Mouse (Mus musculus) CH12.LX (cell line): ENCODE results near the gene Gpx4. TPM values are rescaled to one million over a fixed set of nuclear protein-coding genes. Genes with fewer than 3 reads are reported as not detected.

Experiments
- DNase-seq: peaks from one replicate; pipeline ENCODE4 v3.0.0-alpha.2; 2013; ENCODE audit errors: extremely low read depth
- H3K27ac ChIP-seq: 2 replicates; pipeline ENCODE4 v1.5.1; 2012; ENCODE audit warnings: low read depth, mild to moderate bottlenecking, control low read depth, moderate library complexity; ENCODE audit not compliant: insufficient read depth
- H3K27me3 ChIP-seq: replicated peaks from 2 replicates; pipeline ENCODE3; 2012; ENCODE audit warnings: inconsistent platforms
- H3K36me3 ChIP-seq, 2 experiments: replicated peaks in 1 of 2; 2 replicates each; pipeline versions ENCODE3 to v1.6.1; 2012; ENCODE audit warnings: inconsistent platforms in 1 of 2, low read length in 1 of 2, mild to moderate bottlenecking in 1 of 2, mixed read lengths in 1 of 2, moderate library complexity in 1 of 2; ENCODE audit not compliant: control insufficient read depth in 1 of 2, insufficient read depth in 1 of 2
- H3K4me1 ChIP-seq, 2 experiments: 2 replicates each; pipeline ENCODE4 v1.6.1; 2012; ENCODE audit warnings: inconsistent platforms in 1 of 2, moderate library complexity in 1 of 2; ENCODE audit not compliant: insufficient read depth in 2 of 2, control insufficient read depth in 1 of 2
- H3K4me2 ChIP-seq: 2 replicates; pipeline ENCODE4 v1.6.1; 2012; ENCODE audit warnings: low read depth, mild to moderate bottlenecking, control low read depth; ENCODE audit not compliant: poor library complexity, insufficient read depth, severe bottlenecking
- H3K4me3 ChIP-seq, 3 experiments: fragments of 150-350 bp in 1 of 3; sonication (generic) in 1 of 3; replicated peaks in 1 of 3; 2 replicates each; pipeline versions ENCODE3 to v1.5.1; 2011 to 2012; ENCODE audit warnings: low read depth in 2 of 3, low read length in 2 of 3, mild to moderate bottlenecking in 2 of 3, moderate library complexity in 2 of 3, control low read depth in 1 of 3, improper control_type of control experiment in 1 of 3, inconsistent platforms in 1 of 3, mixed read lengths in 1 of 3; ENCODE audit not compliant: poor library complexity in 1 of 3
- H3K79me2 ChIP-seq: replicated peaks from 2 replicates; pipeline ENCODE4 v1.6.1; 2012; ENCODE audit warnings: mild to moderate bottlenecking, moderate library complexity; ENCODE audit not compliant: control insufficient read depth, poor library complexity, insufficient read depth, severe bottlenecking; ENCODE audit errors: extremely low read depth
- H3K9ac ChIP-seq: 2 replicates; pipeline ENCODE4 v1.6.1; 2012; ENCODE audit warnings: low read depth, mild to moderate bottlenecking, control low read depth, moderate library complexity; ENCODE audit not compliant: insufficient read depth
- H3K9me3 ChIP-seq: replicated peaks from 2 replicates; pipeline ENCODE3; 2012; ENCODE audit warnings: low read length, inconsistent platforms, mixed read lengths
- BHLHE40 ChIP-seq: IDR thresholded peaks from 2 replicates; pipeline ENCODE4 v1.6.1; 2011; ENCODE audit warnings: mild to moderate bottlenecking, low read depth, low read length, improper control_type of control experiment
- CTCF ChIP-seq, 2 experiments: IDR thresholded peaks in 1 of 2; conservative IDR thresholded peaks in 1 of 2; 2 replicates each; pipeline ENCODE4 v1.5.1; 2011 to 2012; ENCODE audit warnings: low read depth in 2 of 2, low read length in 2 of 2, improper control_type of control experiment in 1 of 2, inconsistent platforms in 1 of 2, mild to moderate bottlenecking in 1 of 2, moderate library complexity in 1 of 2
- E2F4 ChIP-seq: IDR thresholded peaks from 2 replicates; pipeline ENCODE4 v1.6.1; 2011; ENCODE audit warnings: low read depth, low read length, improper control_type of control experiment; ENCODE audit not compliant: insufficient replicate concordance
- ELF1 ChIP-seq: IDR thresholded peaks from 2 replicates; pipeline ENCODE4 v1.6.1; 2014; ENCODE audit warnings: low read depth, mild to moderate bottlenecking, inconsistent platforms, low read length, improper control_type of control experiment
- ETS1 ChIP-seq: conservative IDR thresholded peaks from 2 replicates; pipeline ENCODE4 v1.6.1; 2012; ENCODE audit warnings: low read depth, mild to moderate bottlenecking, inconsistent platforms, low read length, improper control_type of control experiment, moderate library complexity
- HCFC1 ChIP-seq: IDR thresholded peaks from 2 replicates; pipeline ENCODE4 v1.6.1; 2012; ENCODE audit warnings: low read depth, mild to moderate bottlenecking, inconsistent platforms, low read length, improper control_type of control experiment
- IRF4 ChIP-seq: IDR thresholded peaks from 2 replicates; pipeline ENCODE4 v1.6.1; 2014; ENCODE audit warnings: low read depth, mild to moderate bottlenecking, inconsistent platforms, low read length, improper control_type of control experiment
- JUN ChIP-seq: IDR thresholded peaks from 2 replicates; pipeline ENCODE4 v1.6.1; 2011; ENCODE audit warnings: low read depth, mild to moderate bottlenecking, low read length, improper control_type of control experiment, moderate library complexity; ENCODE audit not compliant: insufficient read depth
- JUND ChIP-seq: conservative IDR thresholded peaks from 2 replicates; pipeline ENCODE4 v1.6.1; 2011; ENCODE audit warnings: low read depth, low read length, improper control_type of control experiment
- KAT2A ChIP-seq: IDR thresholded peaks from 2 replicates; pipeline ENCODE4 v1.6.1; 2012; ENCODE audit warnings: low read length, improper control_type of control experiment, inconsistent platforms; ENCODE audit not compliant: insufficient replicate concordance
- MAX ChIP-seq: IDR thresholded peaks from 2 replicates; pipeline ENCODE4 v1.6.1; 2011; ENCODE audit warnings: low read length, improper control_type of control experiment
- MAZ ChIP-seq: IDR thresholded peaks from 2 replicates; pipeline ENCODE4 v1.6.1; 2012; ENCODE audit warnings: low read depth, mild to moderate bottlenecking, inconsistent platforms, low read length, improper control_type of control experiment, moderate library complexity
- MYC ChIP-seq: IDR thresholded peaks from 2 replicates; pipeline ENCODE4 v1.6.1; 2011; ENCODE audit warnings: low read depth, mild to moderate bottlenecking, improper control_type of control experiment, low read length
- NELFE ChIP-seq: IDR thresholded peaks from 2 replicates; pipeline ENCODE4 v1.6.1; 2011; ENCODE audit warnings: low read depth, low read length, improper control_type of control experiment
- PAX5 ChIP-seq: IDR thresholded peaks from 2 replicates; pipeline ENCODE4 v1.6.1; 2012; ENCODE audit warnings: low read length, inconsistent platforms, mixed read lengths
- POLR2A ChIP-seq: IDR thresholded peaks from 2 replicates; pipeline ENCODE4 v1.6.1; 2011; ENCODE audit warnings: low read depth, mild to moderate bottlenecking, improper control_type of control experiment, low read length
- POLR2AphosphoS2 ChIP-seq: IDR thresholded peaks from 2 replicates; pipeline ENCODE4 v1.6.1; 2011; ENCODE audit warnings: low read depth, low read length, improper control_type of control experiment
- RAD21 ChIP-seq: IDR thresholded peaks from 2 replicates; pipeline ENCODE4 v1.6.1; 2011; ENCODE audit warnings: low read depth, mild to moderate bottlenecking, low read length, improper control_type of control experiment, moderate library complexity
- RCOR1 ChIP-seq: conservative IDR thresholded peaks from 2 replicates; pipeline ENCODE4 v1.6.1; 2012; ENCODE audit warnings: low read depth, mild to moderate bottlenecking, inconsistent platforms, low read length, improper control_type of control experiment
- SIN3A ChIP-seq: IDR thresholded peaks from 2 replicates; pipeline ENCODE4 v1.6.1; 2012; ENCODE audit warnings: low read length, improper control_type of control experiment, inconsistent platforms
- SMC3 ChIP-seq: IDR thresholded peaks from 2 replicates; pipeline ENCODE4 v1.6.1; 2011; ENCODE audit warnings: low read depth, low read length, improper control_type of control experiment
- TBP ChIP-seq: conservative IDR thresholded peaks from 2 replicates; pipeline ENCODE4 v1.6.1; 2011; ENCODE audit warnings: low read depth, low read length, improper control_type of control experiment
- UBTF ChIP-seq: IDR thresholded peaks from 2 replicates; pipeline ENCODE4 v1.6.1; 2012; ENCODE audit warnings: low read depth, mild to moderate bottlenecking, inconsistent platforms, low read length, improper control_type of control experiment, moderate library complexity
- USF1 ChIP-seq: IDR thresholded peaks from 2 replicates; pipeline ENCODE4 v1.6.1; 2014; ENCODE audit warnings: low read depth, mild to moderate bottlenecking, inconsistent platforms, low read length, improper control_type of control experiment
- ZC3H11A ChIP-seq: IDR thresholded peaks from 2 replicates; pipeline ENCODE4 v1.6.1; 2012; ENCODE audit warnings: low read depth, mild to moderate bottlenecking, inconsistent platforms, low read length, improper control_type of control experiment
- ZNF384 ChIP-seq: IDR thresholded peaks from 2 replicates; pipeline ENCODE4 v1.6.1; 2012; ENCODE audit warnings: low read depth, low read length, improper control_type of control experiment, inconsistent platforms
- dilution Hi-C: fragments of 300-500 bp; cut with MboI; formaldehyde crosslinking; loops from 2 replicates; pipeline ENCODE4 v1.14.3; 2020; ENCODE audit warnings: low sequenced_read_pairs; ENCODE audit not compliant: extremely low pct_unique_long_range_greater_than_20kb, extremely low pct_ligation_motif_present
- in situ Hi-C: fragments of 300-500 bp; cut with MboI; formaldehyde crosslinking; loops from 3 replicates; pipeline ENCODE4 v1.14.3; 2019; ENCODE audit warnings: low sequenced_read_pairs, low pct_ligation_motif_present, low pct_unique_long_range_greater_than_20kb, mixed read lengths
- polyA plus RNA-seq: library from polyadenylated mRNA; unstranded; fragments of >175 nt; gene quantifications from 2 replicates; pipeline ENCODE4 v1.2.1, GENCODE M21; 2012; ENCODE audit warnings: low read depth; ENCODE audit not compliant: insufficient read length
- total RNA-seq, 2 experiments: library from RNA; depleted of rRNA; stranded (reverse); fragments of 300-350 nt in 1 of 2; fragments of >200 nt in 1 of 2; gene quantifications; 2 replicates each; pipeline ENCODE4 v1.2.3; 2012 to 2014

Gene Gpx4
- total and polyA plus RNA-seq, 3 experiments, result 332 to 459 (median 386) TPM

- dilution Hi-C loops (no loop called here), in situ Hi-C loops (no loop called here)
- no peak overlapping the region for H3K27ac ChIP-seq
- H3K4me1 ChIP-seq, result peaks cover 12 to 34% of the 10 kb centered on the region in 2 experiments
- peaks cover 37 to 73% of the 10 kb centered on the region in 2 experiments for H3K36me3 ChIP-seq
- no peak overlapping the region for H3K4me3 ChIP-seq
- no peaks in the 10 kb centered on the region for H3K9me3 ChIP-seq
- peaks cover 8% of the 10 kb centered on the region for H3K79me2 ChIP-seq
- H3K9ac ChIP-seq, result no peak overlapping the region
- DNase-seq, result no peak
- TF ChIP-seq ZC3H11A (no peak), SMC3 (peak; percentile 76), CTCF (conservative IDR thresholded peaks at IDR 0.05 in 1 of 2, IDR thresholded peaks at IDR 0.05 in 1 of 2; ENCODE audit: low read depth in 2 of 2, low read length in 2 of 2) (peak in 1 of 2 experiments; percentile 71; a peak in 2 of 4 replicates), RAD21 (peak; percentile 60), JUND (no peak)
- no peaks in the 10 kb centered on the region for H3K27me3 ChIP-seq
- no peak overlapping the region for H3K4me2 ChIP-seq
Measured at GRCm38 (mm10) chr10:80014484-80015290, 32.3 kb upstream of the Gpx4 start.

DNA sequence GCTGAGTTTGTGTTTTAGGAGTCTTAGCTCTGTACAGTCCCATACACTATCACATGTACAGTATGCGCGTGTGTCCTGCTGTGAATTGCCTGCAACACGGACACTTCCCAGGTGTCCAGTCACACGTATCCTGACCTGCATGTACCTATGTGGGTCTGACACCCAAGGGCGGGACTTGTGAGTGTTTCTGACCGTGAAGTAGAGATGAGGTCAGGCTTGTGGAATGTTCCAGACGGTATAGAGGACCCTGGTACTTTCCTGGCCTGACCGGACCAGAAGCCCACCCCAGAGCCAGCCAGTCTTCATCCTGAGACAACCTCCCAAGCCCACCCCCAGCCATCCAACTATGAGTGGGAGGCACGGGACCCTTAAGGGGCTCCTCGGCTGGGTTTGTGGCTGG is 31.4 kb upstream of the Gpx4 start:
- H3K4me1 ChIP-seq, result peaks cover 12 to 34% of the 10 kb centered on the region in 2 experiments

DNA sequence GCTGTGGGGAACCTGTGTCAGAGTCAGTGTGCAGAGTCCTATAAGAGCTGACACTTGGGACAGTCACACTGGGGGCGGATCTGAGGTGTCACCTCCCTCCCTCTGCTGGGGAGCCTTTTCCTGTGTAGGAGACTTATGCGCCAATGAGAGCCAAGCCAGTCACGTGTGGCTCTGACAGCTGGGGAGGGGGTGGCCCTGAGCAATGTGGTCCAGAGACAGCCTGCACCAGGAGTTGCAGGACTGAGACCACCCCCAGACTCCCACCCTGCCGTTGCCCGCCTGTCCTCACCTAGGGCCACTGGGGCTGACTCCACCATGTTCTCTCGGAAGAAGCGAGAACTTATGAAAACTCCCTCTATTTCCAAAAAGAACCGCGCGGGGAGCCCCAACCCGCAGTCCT is 30.5 kb upstream of the Gpx4 start, which contains the start of gene Arhgap45:
TSS of gene Arhgap45 (plus strand) at position 143 of the 400 bp plus-strand sequence.
- in situ Hi-C loops, result no loop called here
- Histone ChIP-seq H3K4me2 (peak within 1 kb of the TSS; percentile 85), H3K79me2 (peaks cover 8% of the 10 kb centered on the region), H3K27me3 (no peaks in the 10 kb centered on the region), H3K4me3 (peak within 1 kb of the TSS; percentile 77 to 81 (median 80)), H3K36me3 (peaks cover 41 to 75% of the 10 kb centered on the region in 2 experiments), H3K27ac (peak within 1 kb of the TSS; percentile 44), H3K9ac (peak within 1 kb of the TSS; percentile 86), H3K9me3 (no peaks in the 10 kb centered on the region), H3K4me1 (peaks cover 12 to 34% of the 10 kb centered on the region in 2 experiments)
- DNase-seq, result peak; percentile 88
- dilution Hi-C loops, result no loop called here
- TF ChIP-seq POLR2A, result peak; percentile 56; the same call in 1 of the 2 replicates
- TF ChIP-seq HCFC1, result peak; percentile 50; the same call in 1 of the 2 replicates
- TF ChIP-seq USF1, result peak; percentile 92
- TF ChIP-seq MAX, result peak; percentile 95
- TF ChIP-seq ZNF384, result no peak
- no peak for TF ChIP-seq UBTF
- peak; percentile 95 for TF ChIP-seq SIN3A
- TF ChIP-seq E2F4, result no peak
- peak; percentile 94 for TF ChIP-seq MAZ
- TF ChIP-seq RCOR1, result no peak
- TF ChIP-seq NELFE, result 0 out of 2 replicates have a peak, but pooled peaks have one; percentile 48
- no peak for TF ChIP-seq PAX5
- no peak for TF ChIP-seq SMC3
- TF ChIP-seq BHLHE40, result peak; percentile 98
- 0 out of 2 replicates have a peak, but pooled peaks have one; percentile 57 for TF ChIP-seq TBP
- TF ChIP-seq MYC, result peak; percentile 80; the same call in 1 of the 2 replicates
- peak; percentile 55 for TF ChIP-seq ETS1

More for the DNA sequence above, 31.4 kb upstream of the Gpx4 start:
- no peak overlapping the region for H3K4me3 ChIP-seq
- TF ChIP-seq RAD21, result no peak
- TF ChIP-seq ELF1, result no peak
- no peak for TF ChIP-seq CTCF (conservative IDR thresholded peaks at IDR 0.05 in 1 of 2, IDR thresholded peaks at IDR 0.05 in 1 of 2; ENCODE audit: low read depth in 2 of 2, low read length in 2 of 2)
- TF ChIP-seq POLR2AphosphoS2, result no peak
- TF ChIP-seq MYC, result no peak
- no peak for TF ChIP-seq JUN
- no peak for TF ChIP-seq BHLHE40
- no peak for TF ChIP-seq PAX5
- no peak for TF ChIP-seq KAT2A
- TF ChIP-seq IRF4, result no peak
- no peak for TF ChIP-seq MAZ
- TF ChIP-seq, all 38 proteins: peak for 0
- DNase-seq, result no peak
- in situ Hi-C loops, result no loop called here
- H3K9me3 ChIP-seq, result no peaks in the 10 kb centered on the region
- no peak overlapping the region for H3K9ac ChIP-seq
- no peak overlapping the region for H3K4me2 ChIP-seq
- H3K79me2 ChIP-seq, result peaks cover 8% of the 10 kb centered on the region
- peaks cover 37 to 75% of the 10 kb centered on the region in 2 experiments for H3K36me3 ChIP-seq
- dilution Hi-C loops, result no loop called here
- H3K27me3 ChIP-seq, result no peaks in the 10 kb centered on the region
- H3K27ac ChIP-seq, result no peak overlapping the region
